Mouse (Mus musculus): ENCODE results near the gene Flrt1. TPM values are rescaled to one million over a fixed set of nuclear protein-coding genes. Genes with fewer than 3 reads are reported as not detected.

Flrt1 gene
- total RNA-seq (2012; rRNA removed) (not detected in 2 replicates), total RNA-seq (2014; rRNA removed) (not detected in 2 replicates), polyA plus RNA-seq (2012; ENCODE audit: insufficient read length, low read depth) (not detected in 2 replicates)

GRCm38 (mm10) chr19:7105544-7105943 is at the start of gene Flrt1:
Gene Flrt1 (minus strand): TSS chr19:7105729.
- Histone ChIP-seq H3K9ac (ENCODE audit: insufficient read depth, low read depth) (no peak within 1 kb of the TSS), H3K27me3 (replicated peaks) (peaks cover 92% of the 10 kb centered on the region), H3K4me3 (replicated peaks in 1 of 3; ENCODE audit: low read depth in 2 of 3, low read length in 2 of 3, poor library complexity in 1 of 3) (no peak within 1 kb of the TSS), H3K9me3 (replicated peaks; ENCODE audit: low read length) (no peaks in the 10 kb centered on the region), H3K36me3 (replicated peaks in 1 of 2; ENCODE audit: control insufficient read depth in 1 of 2, insufficient read depth in 1 of 2, low read length in 1 of 2) (no peaks in the 10 kb centered on the region), H3K79me2 (replicated peaks; ENCODE audit: control insufficient read depth, extremely low read depth, insufficient read depth, poor library complexity, severe bottlenecking) (no peaks in the 10 kb centered on the region), H3K27ac (ENCODE audit: insufficient read depth, low read depth) (no peak within 1 kb of the TSS), H3K4me2 (ENCODE audit: insufficient read depth, low read depth, poor library complexity, severe bottlenecking) (no peak within 1 kb of the TSS), H3K4me1 (ENCODE audit: control insufficient read depth in 1 of 2, insufficient read depth in 2 of 2) (no peaks in the 10 kb centered on the region)
- in situ Hi-C loops (cut with MboI; ENCODE audit: low pct_ligation_motif_present, low pct_unique_long_range_greater_than_20kb, low sequenced_read_pairs) = no loop called here
- dilution Hi-C loops (cut with MboI; ENCODE audit: extremely low pct_ligation_motif_present, extremely low pct_unique_long_range_greater_than_20kb, low sequenced_read_pairs) = no loop called here
- TF ChIP-seq RAD21 (IDR thresholded peaks at IDR 0.05; ENCODE audit: low read depth, low read length) = no peak
- TF ChIP-seq NRF1 (IDR thresholded peaks at IDR 0.05; ENCODE audit: low read depth, low read length) = no peak
- no peak for TF ChIP-seq BHLHE40 (IDR thresholded peaks at IDR 0.05; ENCODE audit: low read depth, low read length)
- TF ChIP-seq IRF4 (IDR thresholded peaks at IDR 0.05; ENCODE audit: low read depth, low read length) = no peak
- no peak for TF ChIP-seq CHD2 (IDR thresholded peaks at IDR 0.05; ENCODE audit: low read length)
- TF ChIP-seq ELF1 (IDR thresholded peaks at IDR 0.05; ENCODE audit: low read depth, low read length) = no peak
- no peak for TF ChIP-seq ZMIZ1 (IDR thresholded peaks at IDR 0.05; ENCODE audit: low read depth, low read length)
- no peak for TF ChIP-seq MAFK (IDR thresholded peaks at IDR 0.05; ENCODE audit: insufficient replicate concordance, low read length)
- TF ChIP-seq CTCF (conservative IDR thresholded peaks at IDR 0.05 in 1 of 2, IDR thresholded peaks at IDR 0.05 in 1 of 2; ENCODE audit: low read depth in 2 of 2, low read length in 2 of 2) = no peak
- TF ChIP-seq USF2 (conservative IDR thresholded peaks at IDR 0.05; ENCODE audit: low read depth, low read length) = no peak
- no peak for TF ChIP-seq USF1 (IDR thresholded peaks at IDR 0.05; ENCODE audit: low read depth, low read length)
- no peak for TF ChIP-seq ZKSCAN1 (IDR thresholded peaks at IDR 0.05; ENCODE audit: borderline replicate concordance, low read depth, low read length)
- no peak for TF ChIP-seq MAX (IDR thresholded peaks at IDR 0.05; ENCODE audit: low read length)
- DNase-seq (ENCODE audit: extremely low read depth) = no peak

GRCm38 (mm10) chr19:7155196-7155595 is 49.7 kb upstream of the Flrt1 start:
- Histone ChIP-seq H3K36me3 (replicated peaks in 1 of 2; ENCODE audit: control insufficient read depth in 1 of 2, insufficient read depth in 1 of 2, low read length in 1 of 2) (no peaks in the 10 kb centered on the region), H3K9ac (ENCODE audit: insufficient read depth, low read depth) (no peak overlapping the region), H3K4me2 (ENCODE audit: insufficient read depth, low read depth, poor library complexity, severe bottlenecking) (no peak overlapping the region), H3K4me1 (ENCODE audit: control insufficient read depth in 1 of 2, insufficient read depth in 2 of 2) (no peaks in the 10 kb centered on the region), H3K9me3 (replicated peaks; ENCODE audit: low read length) (no peaks in the 10 kb centered on the region), H3K79me2 (replicated peaks; ENCODE audit: control insufficient read depth, extremely low read depth, insufficient read depth, poor library complexity, severe bottlenecking) (no peaks in the 10 kb centered on the region), H3K27me3 (replicated peaks) (peaks cover 95% of the 10 kb centered on the region), H3K27ac (ENCODE audit: insufficient read depth, low read depth) (no peak overlapping the region), H3K4me3 (replicated peaks in 1 of 3; ENCODE audit: low read depth in 2 of 3, low read length in 2 of 3, poor library complexity in 1 of 3) (no peak overlapping the region)
- dilution Hi-C loops (cut with MboI; ENCODE audit: extremely low pct_ligation_motif_present, extremely low pct_unique_long_range_greater_than_20kb, low sequenced_read_pairs) (no loop called here), in situ Hi-C loops (cut with MboI; ENCODE audit: low pct_ligation_motif_present, low pct_unique_long_range_greater_than_20kb, low sequenced_read_pairs) (no loop called here)
- TF ChIP-seq POLR2A (IDR thresholded peaks at IDR 0.05; ENCODE audit: low read depth, low read length) (no peak), CHD2 (IDR thresholded peaks at IDR 0.05; ENCODE audit: low read length) (no peak), ZKSCAN1 (IDR thresholded peaks at IDR 0.05; ENCODE audit: borderline replicate concordance, low read depth, low read length) (no peak), ZC3H11A (IDR thresholded peaks at IDR 0.05; ENCODE audit: low read depth, low read length) (no peak), NELFE (IDR thresholded peaks at IDR 0.05; ENCODE audit: low read depth, low read length) (no peak), HCFC1 (IDR thresholded peaks at IDR 0.05; ENCODE audit: low read depth, low read length) (no peak), EP300 (IDR thresholded peaks at IDR 0.05; ENCODE audit: low read length) (no peak)
- DNase-seq (ENCODE audit: extremely low read depth) = no peak

Measured in CH12.LX (cell line).